Mouse (Mus musculus) stomach, postnatal 0 days (tissue): ENCODE results near the gene 2210408I21Rik.

Source experiments
- CTCF ChIP-seq: IDR thresholded peaks from 2 replicates; pipeline ENCODE4 v1.5.1; 2016; ENCODE audit warnings: antibody characterized with exemption, low read depth, mild to moderate bottlenecking, moderate library complexity
- EP300 ChIP-seq: optimal IDR thresholded peaks from 2 replicates; pipeline ENCODE3; 2016; ENCODE audit warnings: antibody characterized with exemption

DNA sequence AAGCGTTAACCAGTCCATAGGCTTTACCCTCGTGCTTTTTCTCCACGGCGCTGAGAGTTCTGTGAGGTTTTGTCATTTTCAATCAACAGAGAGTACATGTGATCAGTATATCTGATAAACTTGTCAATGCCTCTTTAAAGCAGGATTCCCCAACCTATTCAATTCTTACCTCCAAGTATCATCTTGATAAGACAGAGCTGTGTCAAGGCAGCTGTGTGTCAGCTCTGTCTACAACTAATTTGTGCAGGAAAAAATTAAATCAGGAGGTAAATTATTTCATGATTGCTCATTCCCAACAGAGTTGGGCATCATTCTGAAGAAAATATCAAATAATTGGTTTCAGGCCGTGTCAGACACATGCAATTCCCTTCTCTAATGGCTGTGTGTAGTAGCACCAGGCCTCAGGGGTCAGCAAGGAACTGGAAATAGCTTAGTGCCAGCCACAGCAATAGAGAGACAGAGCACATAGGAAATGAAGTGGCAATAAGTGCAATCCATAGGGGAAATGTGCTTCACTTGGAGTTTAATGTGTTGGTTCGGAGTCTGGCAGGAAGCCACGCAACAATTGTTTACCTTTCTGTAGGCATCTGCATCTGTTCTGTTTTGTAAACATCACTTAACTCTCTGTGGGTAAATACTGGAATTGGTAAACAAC, 73.6 kb downstream of the 2210408I21Rik start:
- no peak for TF ChIP-seq EP300
- no peak for TF ChIP-seq CTCF
